Comparison of ENCODE assay signal across 8 mouse cellular contexts in genomic region chr9:61985183-61985863, GRCm38 (mm10). TPM values are rescaled to one million over a fixed set of nuclear protein-coding genes. Genes with fewer than 3 reads are reported as not detected.
DNase-seq lines count a peak whose midpoint lies in the region; ATAC-seq lines count a peak whose summit lies in the region.

No protein-coding gene starts in this region.

- H3K27me3 ChIP-seq in forebrain, embryonic 11.5 days (ENCODE audit: control insufficient read depth, insufficient read depth, low read length), result no peaks in the 10 kb centered on the region
- H3K27me3 ChIP-seq in forebrain, embryonic 13.5 days, result no peaks in the 10 kb centered on the region
- no peaks in the 10 kb centered on the region for H3K27me3 ChIP-seq in forebrain, embryonic 14.5 days (replicated peaks; ENCODE audit: control insufficient read depth, insufficient read depth, low read length)

- H3K9ac ChIP-seq in forebrain, embryonic 11.5 days (ENCODE audit: low read length), result no peak overlapping the region
- no peak overlapping the region for H3K9ac ChIP-seq in forebrain, embryonic 13.5 days
- H3K9ac ChIP-seq in forebrain, embryonic 14.5 days (ENCODE audit: low read length), result no peak overlapping the region

- no peaks in the 10 kb centered on the region for H3K36me3 ChIP-seq in forebrain, embryonic 11.5 days (ENCODE audit: control insufficient read depth, insufficient read depth, low read length)
- no peaks in the 10 kb centered on the region for H3K36me3 ChIP-seq in forebrain, embryonic 13.5 days (ENCODE audit: poor library complexity, severe bottlenecking)
- no peaks in the 10 kb centered on the region for H3K36me3 ChIP-seq in forebrain, embryonic 14.5 days (ENCODE audit: control insufficient read depth, insufficient read depth, low read length)

- no peak overlapping the region for H3K27ac ChIP-seq in forebrain, embryonic 11.5 days (ENCODE audit: low read depth, low read length)
- H3K27ac ChIP-seq in forebrain, embryonic 13.5 days, result no peak overlapping the region
- no peak overlapping the region for H3K27ac ChIP-seq in forebrain, embryonic 14.5 days (ENCODE audit: low read depth, low read length)

- ATAC-seq in forebrain, embryonic 11.5 days (replicated peaks; ENCODE audit: low FRiP score), result no peak
- ATAC-seq in forebrain, embryonic 13.5 days, result no peak
- ATAC-seq in forebrain, embryonic 14.5 days, result no peak

- H3K9me3 ChIP-seq in forebrain, embryonic 11.5 days (ENCODE audit: control insufficient read depth, low read length), result no peaks in the 10 kb centered on the region
- H3K9me3 ChIP-seq in forebrain, embryonic 13.5 days (replicated peaks), result no peaks in the 10 kb centered on the region
- no peaks in the 10 kb centered on the region for H3K9me3 ChIP-seq in forebrain, embryonic 14.5 days (replicated peaks; ENCODE audit: control insufficient read depth, low read length)

- H3K4me3 ChIP-seq in forebrain, embryonic 11.5 days (ENCODE audit: low read depth, low read length), result no peak overlapping the region
- no peak overlapping the region for H3K4me3 ChIP-seq in forebrain, embryonic 13.5 days
- no peak overlapping the region for H3K4me3 ChIP-seq in forebrain, embryonic 14.5 days (ENCODE audit: low read depth, low read length)

- peak; percentile 65 for DNase-seq in forebrain, embryonic 11.5 days (ENCODE audit: low spot score)
- peak; percentile 56 for DNase-seq in A20 (ENCODE audit: low read depth, low spot score)
- DNase-seq in adrenal gland, postnatal 25 days, result peak; percentile 65
- peak; percentile 44 for DNase-seq in forebrain, embryonic 14.5 days (ENCODE audit: low spot score)
- peak; percentile 80 for DNase-seq in kidney, postnatal 10 days
- peak; percentile 60 to 78 for DNase-seq in lung, postnatal 4 days
- DNase-seq in spleen, postnatal 10 days (ENCODE audit: low spot score in 2 of 2), result peak; percentile 41 to 76

- H3K4me1 ChIP-seq in forebrain, embryonic 11.5 days (replicated peaks; ENCODE audit: control insufficient read depth, insufficient read depth, low read length), result no peaks in the 10 kb centered on the region
- H3K4me1 ChIP-seq in forebrain, embryonic 13.5 days, result 0 out of 2 replicates have a peak, but pooled peaks cover 4% of the 10 kb centered on the region
- H3K4me1 ChIP-seq in forebrain, embryonic 14.5 days (ENCODE audit: control insufficient read depth, insufficient read depth, low read length), result no peaks in the 10 kb centered on the region

- no peak overlapping the region for H3K4me2 ChIP-seq in forebrain, embryonic 11.5 days (ENCODE audit: low read depth, low read length, severe bottlenecking)
- no peak overlapping the region for H3K4me2 ChIP-seq in forebrain, embryonic 13.5 days
- H3K4me2 ChIP-seq in forebrain, embryonic 14.5 days (ENCODE audit: low read length), result no peak overlapping the region

- WGBS in forebrain, embryonic 11.5 days, result 67% methylated on average over 11 of the region's 11 CpGs
- WGBS in forebrain, embryonic 13.5 days, result 63% methylated on average over 11 of the region's 11 CpGs
- 61% methylated on average over 11 of the region's 11 CpGs for WGBS in forebrain, embryonic 14.5 days

RNA-seq across cellular contexts. Expression of gene Kif23, which starts 38.7 kb away (rescaled TPM):
- 124 and 132 TPM in 2 replicates for polyA plus RNA-seq in forebrain, embryonic 11.5 days (2014; fragmentation: Nextera tagmentation; extraction: Ambion mirVana)
- polyA plus RNA-seq in forebrain, embryonic 13.5 days (2015; fragmentation: Nextera tagmentation; extraction: Ambion mirVana), result 72.7 and 85.0 TPM in 2 replicates
- 12.0 and 13.8 TPM in 2 replicates for total RNA-seq in adrenal gland, postnatal 25 days (2021)
- polyA plus RNA-seq in forebrain, embryonic 14.5 days (2014; fragmentation: Nextera tagmentation; extraction: Ambion mirVana), result 43.2 and 49.6 TPM in 2 replicates

RNA-seq across cellular contexts. Expression of gene Paqr5, which starts 41.3 kb away (rescaled TPM):
- polyA plus RNA-seq in forebrain, embryonic 11.5 days (2014; fragmentation: Nextera tagmentation; extraction: Ambion mirVana), result 0.49 and 0.60 TPM in 2 replicates
- 0.49 and 0.67 TPM in 2 replicates for polyA plus RNA-seq in forebrain, embryonic 13.5 days (2015; fragmentation: Nextera tagmentation; extraction: Ambion mirVana)
- total RNA-seq in adrenal gland, postnatal 25 days (2021), result 12.0 and 13.8 TPM in 2 replicates
- 0.53 and 0.55 TPM in 2 replicates for polyA plus RNA-seq in forebrain, embryonic 14.5 days (2014; fragmentation: Nextera tagmentation; extraction: Ambion mirVana)
